Mouse (Mus musculus): ENCODE results near the gene Dthd1. TPM values are rescaled to one million over a fixed set of nuclear protein-coding genes. Genes with fewer than 3 reads are reported as not detected.

Dthd1 gene
- polyA plus RNA-seq, 1 experiment from 2014 or later: not detected

DNA sequence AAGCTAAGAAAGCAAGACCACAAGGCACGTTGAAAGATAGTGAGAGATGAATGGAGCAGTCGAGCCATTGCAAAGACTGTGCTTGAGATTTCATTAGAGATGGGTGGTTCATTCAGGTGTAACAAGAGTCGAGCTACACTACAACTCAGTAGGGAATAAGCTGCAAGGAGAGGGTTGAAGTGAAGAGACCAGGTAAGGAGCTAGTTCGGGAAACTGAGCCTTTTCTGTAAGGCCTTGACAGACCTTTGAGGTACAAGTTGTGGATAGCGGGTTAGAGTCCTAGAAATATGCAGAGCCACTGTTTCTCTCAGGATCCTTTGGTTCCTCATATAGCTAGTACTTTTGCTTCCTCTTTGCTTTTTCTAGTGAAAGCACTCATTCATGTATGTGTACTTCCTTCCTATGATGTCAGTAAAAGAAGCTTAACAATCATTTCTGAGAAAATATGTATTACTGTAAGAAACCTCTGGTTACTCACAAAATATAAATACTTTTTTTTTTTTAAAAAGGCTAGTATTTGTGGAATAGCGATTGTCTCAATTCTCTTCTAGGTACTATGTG is 33.0 kb downstream of the Dthd1 start:
- no peak overlapping the region for H3K4me2 ChIP-seq (ENCODE audit: low read depth, low read length)
- DNase-seq (ENCODE audit: low spot score): no peak
- no peak overlapping the region for H3K4me3 ChIP-seq (ENCODE audit: low read depth, low read length)
- H3K27ac ChIP-seq (replicated peaks; ENCODE audit: low read depth, low read length): no peak overlapping the region
- H3K9ac ChIP-seq (replicated peaks; ENCODE audit: low read length): no peak overlapping the region
- no peak for ATAC-seq (replicated peaks; ENCODE audit: insufficient number of reproducible peaks, low FRiP score, low TSS enrichment, low read depth)
- no peaks in the 10 kb centered on the region for H3K9me3 ChIP-seq (replicated peaks; ENCODE audit: control insufficient read depth, low read length)
- no peaks in the 10 kb centered on the region for H3K4me1 ChIP-seq (ENCODE audit: control insufficient read depth, insufficient read depth, low read length)
- H3K27me3 ChIP-seq (ENCODE audit: control insufficient read depth, insufficient read depth, low read length): no peaks in the 10 kb centered on the region
- H3K36me3 ChIP-seq (replicated peaks; ENCODE audit: control insufficient read depth, insufficient read depth, low read depth, low read length): no peaks in the 10 kb centered on the region
- 83% methylated on average over 6 of the region's 6 CpGs for WGBS

DNA sequence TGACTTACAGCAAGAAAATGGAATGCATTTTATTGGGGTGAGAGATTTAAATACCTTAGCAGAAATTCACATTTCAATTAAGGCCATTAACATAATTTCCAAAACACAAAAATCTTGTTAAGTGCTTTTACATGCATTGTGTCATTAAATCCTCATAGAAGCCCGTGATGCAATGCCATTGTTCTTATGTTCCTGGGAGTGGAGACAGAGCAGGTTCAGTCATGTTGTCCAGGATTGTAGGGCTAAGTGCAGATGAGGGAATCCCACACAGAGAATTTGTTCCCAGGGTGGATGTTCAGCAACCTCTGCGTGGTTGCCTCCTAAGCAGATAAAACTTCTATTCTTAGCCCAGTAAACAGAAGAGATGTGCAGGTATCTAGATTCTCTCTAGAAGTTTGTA is 37.7 kb downstream of the Dthd1 start:
- 76% methylated on average over 2 of the region's 2 CpGs for WGBS
- Histone ChIP-seq H3K4me1 (ENCODE audit: control insufficient read depth, insufficient read depth, low read length) (no peaks in the 10 kb centered on the region), H3K4me2 (ENCODE audit: low read depth, low read length) (no peak overlapping the region), H3K36me3 (replicated peaks; ENCODE audit: control insufficient read depth, insufficient read depth, low read depth, low read length) (no peaks in the 10 kb centered on the region), H3K27me3 (ENCODE audit: control insufficient read depth, insufficient read depth, low read length) (no peaks in the 10 kb centered on the region), H3K4me3 (ENCODE audit: low read depth, low read length) (no peak overlapping the region), H3K9me3 (replicated peaks; ENCODE audit: control insufficient read depth, low read length) (no peaks in the 10 kb centered on the region), H3K27ac (replicated peaks; ENCODE audit: low read depth, low read length) (no peak overlapping the region), H3K9ac (replicated peaks; ENCODE audit: low read length) (no peak overlapping the region)
- no peak for DNase-seq (ENCODE audit: low spot score)
- ATAC-seq (replicated peaks; ENCODE audit: insufficient number of reproducible peaks, low FRiP score, low TSS enrichment, low read depth): no peak

GRCm38 (mm10) chr5:62854361-62854844 is 40.8 kb downstream of the Dthd1 start:
- no peak for ATAC-seq (replicated peaks; ENCODE audit: insufficient number of reproducible peaks, low FRiP score, low TSS enrichment, low read depth)
- Histone ChIP-seq H3K4me1 (ENCODE audit: control insufficient read depth, insufficient read depth, low read length) (no peaks in the 10 kb centered on the region), H3K4me2 (ENCODE audit: low read depth, low read length) (no peak overlapping the region), H3K9me3 (replicated peaks; ENCODE audit: control insufficient read depth, low read length) (no peaks in the 10 kb centered on the region), H3K36me3 (replicated peaks; ENCODE audit: control insufficient read depth, insufficient read depth, low read depth, low read length) (no peaks in the 10 kb centered on the region), H3K27ac (replicated peaks; ENCODE audit: low read depth, low read length) (no peak overlapping the region), H3K4me3 (ENCODE audit: low read depth, low read length) (no peak overlapping the region), H3K27me3 (ENCODE audit: control insufficient read depth, insufficient read depth, low read length) (no peaks in the 10 kb centered on the region), H3K9ac (replicated peaks; ENCODE audit: low read length) (no peak overlapping the region)
- WGBS: 93% methylated on average over 4 of the region's 4 CpGs
- no peak for DNase-seq (ENCODE audit: low spot score)

DNA sequence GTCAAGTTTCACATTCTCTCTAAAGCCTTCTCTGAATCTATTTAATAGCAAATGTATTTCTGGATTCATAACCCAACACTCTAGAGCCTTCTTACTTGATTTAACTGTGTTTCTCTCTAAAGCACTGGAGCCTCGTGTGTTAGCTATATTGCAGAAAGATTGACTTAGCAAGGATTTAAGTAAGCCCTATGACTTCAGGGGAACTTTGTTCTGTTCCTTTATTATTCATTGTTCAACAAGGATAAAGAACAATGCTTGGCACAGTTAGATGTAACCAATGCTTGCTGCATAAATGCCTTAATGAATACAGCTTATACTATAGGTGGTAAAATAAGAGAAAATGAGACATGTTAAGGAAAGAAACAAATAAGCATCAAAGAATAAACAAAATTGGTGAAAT is 43.9 kb downstream of the Dthd1 start:
- H3K9me3 ChIP-seq (replicated peaks; ENCODE audit: control insufficient read depth, low read length): no peaks in the 10 kb centered on the region
- no peak for ATAC-seq (replicated peaks; ENCODE audit: insufficient number of reproducible peaks, low FRiP score, low TSS enrichment, low read depth)
- H3K4me3 ChIP-seq (ENCODE audit: low read depth, low read length): no peak overlapping the region
- H3K27ac ChIP-seq (replicated peaks; ENCODE audit: low read depth, low read length): no peak overlapping the region
- WGBS: 81% methylated on average over 1 of the region's 1 CpGs
- no peak overlapping the region for H3K4me2 ChIP-seq (ENCODE audit: low read depth, low read length)
- no peaks in the 10 kb centered on the region for H3K27me3 ChIP-seq (ENCODE audit: control insufficient read depth, insufficient read depth, low read length)
- no peaks in the 10 kb centered on the region for H3K36me3 ChIP-seq (replicated peaks; ENCODE audit: control insufficient read depth, insufficient read depth, low read depth, low read length)
- H3K9ac ChIP-seq (replicated peaks; ENCODE audit: low read length): no peak overlapping the region
- no peak for DNase-seq (ENCODE audit: low spot score)
- no peaks in the 10 kb centered on the region for H3K4me1 ChIP-seq (ENCODE audit: control insufficient read depth, insufficient read depth, low read length)

- no peaks in the 10 kb centered on the region for H3K9me3 ChIP-seq (replicated peaks; ENCODE audit: control insufficient read depth, low read length)
- no peak overlapping the region for H3K4me3 ChIP-seq (ENCODE audit: low read depth, low read length)
- DNase-seq (ENCODE audit: low spot score) (no peak), ATAC-seq (replicated peaks; ENCODE audit: insufficient number of reproducible peaks, low FRiP score, low TSS enrichment, low read depth) (no peak)
- 72% methylated on average over 2 of the region's 2 CpGs for WGBS
- no peak overlapping the region for H3K4me2 ChIP-seq (ENCODE audit: low read depth, low read length)
- no peak overlapping the region for H3K9ac ChIP-seq (replicated peaks; ENCODE audit: low read length)
- H3K27me3 ChIP-seq (ENCODE audit: control insufficient read depth, insufficient read depth, low read length): no peaks in the 10 kb centered on the region
- no peaks in the 10 kb centered on the region for H3K36me3 ChIP-seq (replicated peaks; ENCODE audit: control insufficient read depth, insufficient read depth, low read depth, low read length)
- no peaks in the 10 kb centered on the region for H3K4me1 ChIP-seq (ENCODE audit: control insufficient read depth, insufficient read depth, low read length)
- H3K27ac ChIP-seq (replicated peaks; ENCODE audit: low read depth, low read length): no peak overlapping the region
These were observed 44.7 kb downstream of the Dthd1 start for GRCm38 (mm10) chr5:62858282-62858681.

GRCm38 (mm10) chr5:62864348-62864747 is 50.7 kb downstream of the Dthd1 start:
- H3K27ac ChIP-seq (replicated peaks; ENCODE audit: low read depth, low read length): no peak overlapping the region
- no peaks in the 10 kb centered on the region for H3K27me3 ChIP-seq (ENCODE audit: control insufficient read depth, insufficient read depth, low read length)
- DNase-seq (ENCODE audit: low spot score): no peak
- 86% methylated on average over 3 of the region's 3 CpGs for WGBS
- no peaks in the 10 kb centered on the region for H3K9me3 ChIP-seq (replicated peaks; ENCODE audit: control insufficient read depth, low read length)
- no peak overlapping the region for H3K4me3 ChIP-seq (ENCODE audit: low read depth, low read length)
- no peak overlapping the region for H3K9ac ChIP-seq (replicated peaks; ENCODE audit: low read length)
- no peak for ATAC-seq (replicated peaks; ENCODE audit: insufficient number of reproducible peaks, low FRiP score, low TSS enrichment, low read depth)
- no peaks in the 10 kb centered on the region for H3K4me1 ChIP-seq (ENCODE audit: control insufficient read depth, insufficient read depth, low read length)
- H3K4me2 ChIP-seq (ENCODE audit: low read depth, low read length): no peak overlapping the region
- H3K36me3 ChIP-seq (replicated peaks; ENCODE audit: control insufficient read depth, insufficient read depth, low read depth, low read length): no peaks in the 10 kb centered on the region

DNA sequence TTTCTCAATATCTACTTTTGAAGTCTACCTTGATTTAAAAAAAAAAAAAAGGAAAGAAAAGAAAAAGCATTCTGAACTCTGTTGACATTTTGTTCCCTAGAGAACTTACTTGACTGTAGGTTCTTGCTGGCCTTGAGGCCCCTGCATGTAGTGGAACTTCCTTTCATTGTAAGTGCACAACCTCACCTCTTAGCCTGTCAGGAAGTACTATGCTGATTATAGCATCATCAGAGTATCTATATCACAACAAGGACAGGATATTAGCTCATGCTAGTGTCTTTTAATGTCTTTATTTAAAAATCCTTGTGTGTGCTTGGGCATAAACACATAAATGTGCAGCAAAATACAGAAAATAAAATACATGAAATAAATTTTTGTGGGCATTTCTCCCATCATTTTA is 53.4 kb downstream of the Dthd1 start:
- H3K27ac ChIP-seq (replicated peaks; ENCODE audit: low read depth, low read length): no peak overlapping the region
- H3K4me3 ChIP-seq (ENCODE audit: low read depth, low read length): no peak overlapping the region
- no peaks in the 10 kb centered on the region for H3K27me3 ChIP-seq (ENCODE audit: control insufficient read depth, insufficient read depth, low read length)
- H3K9ac ChIP-seq (replicated peaks; ENCODE audit: low read length): no peak overlapping the region
- no peak overlapping the region for H3K4me2 ChIP-seq (ENCODE audit: low read depth, low read length)
- no peak for ATAC-seq (replicated peaks; ENCODE audit: insufficient number of reproducible peaks, low FRiP score, low TSS enrichment, low read depth)
- no peak for DNase-seq (ENCODE audit: low spot score)
- H3K36me3 ChIP-seq (replicated peaks; ENCODE audit: control insufficient read depth, insufficient read depth, low read depth, low read length): no peaks in the 10 kb centered on the region
- no peaks in the 10 kb centered on the region for H3K9me3 ChIP-seq (replicated peaks; ENCODE audit: control insufficient read depth, low read length)
- no peaks in the 10 kb centered on the region for H3K4me1 ChIP-seq (ENCODE audit: control insufficient read depth, insufficient read depth, low read length)

DNA sequence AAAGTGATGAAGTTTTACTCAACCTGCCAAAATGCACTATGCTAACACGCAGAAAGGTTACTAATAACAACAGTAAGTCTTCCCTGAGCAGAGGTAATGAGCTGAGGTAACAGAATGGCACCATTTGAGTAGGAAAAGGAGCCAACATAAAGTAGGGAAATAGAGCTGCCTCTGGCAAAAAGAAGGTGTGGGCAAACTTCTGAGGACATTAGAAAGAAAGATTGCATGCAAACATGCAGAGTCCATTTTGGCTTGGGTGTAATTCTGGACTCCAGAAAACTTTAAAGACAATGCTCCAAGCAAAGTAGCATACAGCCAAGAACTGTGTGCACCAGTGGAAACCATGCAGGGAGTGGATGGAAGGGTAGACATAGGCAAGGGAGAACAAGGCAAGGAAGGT is 65.9 kb downstream of the Dthd1 start:
- Histone ChIP-seq H3K27ac (replicated peaks; ENCODE audit: low read depth, low read length) (no peak overlapping the region), H3K4me3 (ENCODE audit: low read depth, low read length) (no peak overlapping the region), H3K4me1 (ENCODE audit: control insufficient read depth, insufficient read depth, low read length) (no peaks in the 10 kb centered on the region), H3K27me3 (ENCODE audit: control insufficient read depth, insufficient read depth, low read length) (no peaks in the 10 kb centered on the region), H3K9me3 (replicated peaks; ENCODE audit: control insufficient read depth, low read length) (no peaks in the 10 kb centered on the region), H3K36me3 (replicated peaks; ENCODE audit: control insufficient read depth, insufficient read depth, low read depth, low read length) (no peaks in the 10 kb centered on the region), H3K4me2 (ENCODE audit: low read depth, low read length) (no peak overlapping the region), H3K9ac (replicated peaks; ENCODE audit: low read length) (no peak overlapping the region)
- DNase-seq (ENCODE audit: low spot score): no peak
- 56% methylated on average over 1 of the region's 1 CpGs for WGBS
- ATAC-seq (replicated peaks; ENCODE audit: insufficient number of reproducible peaks, low FRiP score, low TSS enrichment, low read depth): no peak
